Mouse (Mus musculus): Measurements from ENCODE around the gene Dchs2. TPM values are rescaled to one million over a fixed set of nuclear protein-coding genes. Genes with fewer than 3 reads are reported as not detected.

The Dchs2 gene
- polyA plus RNA-seq, 1 experiment from 2014 or later: 0.35 TPM

- no peak overlapping the region for H3K4me3 ChIP-seq (ENCODE audit: low read depth, low read length)
- H3K27ac ChIP-seq (replicated peaks): no peak overlapping the region
- no peak overlapping the region for H3K4me2 ChIP-seq (replicated peaks; ENCODE audit: low read depth)
- no peaks in the 10 kb centered on the region for H3K27me3 ChIP-seq (ENCODE audit: control insufficient read depth, insufficient read depth, low read length)
- DNase-seq (ENCODE audit: low spot score): no peak
- ATAC-seq (ENCODE audit: low FRiP score, low TSS enrichment): no peak
- H3K36me3 ChIP-seq (ENCODE audit: control insufficient read depth, insufficient read depth, low read length): no peaks in the 10 kb centered on the region
- WGBS: 65% methylated on average over 3 of the region's 3 CpGs
- no peak for TF ChIP-seq EP300 (optimal IDR thresholded peaks at IDR 0.05)
- no peak for TF ChIP-seq CTCF (IDR thresholded peaks at IDR 0.05; ENCODE audit: low read depth)
- H3K9me3 ChIP-seq (ENCODE audit: control insufficient read depth, low read length): no peaks in the 10 kb centered on the region
- H3K4me1 ChIP-seq (replicated peaks; ENCODE audit: control insufficient read depth, insufficient read depth): no peaks in the 10 kb centered on the region
- H3K9ac ChIP-seq (ENCODE audit: low read length): no peak overlapping the region
Measured at GRCm38 (mm10) chr3:83163676-83164075, 35.9 kb downstream of the Dchs2 start.

GRCm38 (mm10) chr3:83185527-83185926 is 57.8 kb downstream of the Dchs2 start:
- Histone ChIP-seq H3K4me1 (replicated peaks; ENCODE audit: control insufficient read depth, insufficient read depth) (no peaks in the 10 kb centered on the region), H3K4me3 (ENCODE audit: low read depth, low read length) (no peak overlapping the region), H3K9me3 (ENCODE audit: control insufficient read depth, low read length) (no peaks in the 10 kb centered on the region), H3K27ac (replicated peaks) (no peak overlapping the region), H3K4me2 (replicated peaks; ENCODE audit: low read depth) (no peak overlapping the region), H3K27me3 (ENCODE audit: control insufficient read depth, insufficient read depth, low read length) (no peaks in the 10 kb centered on the region), H3K36me3 (ENCODE audit: control insufficient read depth, insufficient read depth, low read length) (no peaks in the 10 kb centered on the region), H3K9ac (ENCODE audit: low read length) (no peak overlapping the region)
- 87% methylated on average over 5 of the region's 5 CpGs for WGBS
- TF ChIP-seq EP300 (optimal IDR thresholded peaks at IDR 0.05) (no peak), CTCF (IDR thresholded peaks at IDR 0.05; ENCODE audit: low read depth) (no peak)
- ATAC-seq (ENCODE audit: low FRiP score, low TSS enrichment): no peak
- no peak for DNase-seq (ENCODE audit: low spot score)

- no peak for ATAC-seq (ENCODE audit: low FRiP score, low TSS enrichment)
- H3K36me3 ChIP-seq (ENCODE audit: control insufficient read depth, insufficient read depth, low read length): no peaks in the 10 kb centered on the region
- no peak for DNase-seq (ENCODE audit: low spot score)
- H3K9ac ChIP-seq (ENCODE audit: low read length): no peak overlapping the region
- H3K4me1 ChIP-seq (replicated peaks; ENCODE audit: control insufficient read depth, insufficient read depth): no peaks in the 10 kb centered on the region
- WGBS: 87% methylated on average over 2 of the region's 2 CpGs
- no peak for TF ChIP-seq CTCF (IDR thresholded peaks at IDR 0.05; ENCODE audit: low read depth)
- no peak for TF ChIP-seq EP300 (optimal IDR thresholded peaks at IDR 0.05)
- H3K27ac ChIP-seq (replicated peaks): no peak overlapping the region
- H3K9me3 ChIP-seq (ENCODE audit: control insufficient read depth, low read length): no peaks in the 10 kb centered on the region
- no peak overlapping the region for H3K4me3 ChIP-seq (ENCODE audit: low read depth, low read length)
- H3K4me2 ChIP-seq (replicated peaks; ENCODE audit: low read depth): no peak overlapping the region
- H3K27me3 ChIP-seq (ENCODE audit: control insufficient read depth, insufficient read depth, low read length): no peaks in the 10 kb centered on the region
Measured at GRCm38 (mm10) chr3:83191271-83191670, 63.5 kb downstream of the Dchs2 start.

- H3K4me3 ChIP-seq (ENCODE audit: low read depth, low read length): no peak overlapping the region
- H3K9ac ChIP-seq (ENCODE audit: low read length): no peak overlapping the region
- ATAC-seq (ENCODE audit: low FRiP score, low TSS enrichment) (no peak), DNase-seq (ENCODE audit: low spot score) (no peak)
- H3K27ac ChIP-seq (replicated peaks): no peak overlapping the region
- no peaks in the 10 kb centered on the region for H3K36me3 ChIP-seq (ENCODE audit: control insufficient read depth, insufficient read depth, low read length)
- H3K4me1 ChIP-seq (replicated peaks; ENCODE audit: control insufficient read depth, insufficient read depth): no peaks in the 10 kb centered on the region
- no peak overlapping the region for H3K4me2 ChIP-seq (replicated peaks; ENCODE audit: low read depth)
- WGBS: 26% methylated on average over 1 of the region's 1 CpGs
- no peaks in the 10 kb centered on the region for H3K27me3 ChIP-seq (ENCODE audit: control insufficient read depth, insufficient read depth, low read length)
- no peak for TF ChIP-seq CTCF (IDR thresholded peaks at IDR 0.05; ENCODE audit: low read depth)
- no peak for TF ChIP-seq EP300 (optimal IDR thresholded peaks at IDR 0.05)
- H3K9me3 ChIP-seq (ENCODE audit: control insufficient read depth, low read length): no peaks in the 10 kb centered on the region
Measured at GRCm38 (mm10) chr3:83192401-83192800, 64.7 kb downstream of the Dchs2 start.

GRCm38 (mm10) chr3:83194911-83195310 is 67.2 kb downstream of the Dchs2 start:
- H3K27ac ChIP-seq (replicated peaks): no peak overlapping the region
- no peaks in the 10 kb centered on the region for H3K27me3 ChIP-seq (ENCODE audit: control insufficient read depth, insufficient read depth, low read length)
- no peaks in the 10 kb centered on the region for H3K9me3 ChIP-seq (ENCODE audit: control insufficient read depth, low read length)
- H3K9ac ChIP-seq (ENCODE audit: low read length): no peak overlapping the region
- ATAC-seq (ENCODE audit: low FRiP score, low TSS enrichment) (no peak), DNase-seq (ENCODE audit: low spot score) (no peak)
- no peaks in the 10 kb centered on the region for H3K4me1 ChIP-seq (replicated peaks; ENCODE audit: control insufficient read depth, insufficient read depth)
- TF ChIP-seq EP300 (optimal IDR thresholded peaks at IDR 0.05): no peak
- TF ChIP-seq CTCF (IDR thresholded peaks at IDR 0.05; ENCODE audit: low read depth): no peak
- 51% methylated on average over 5 of the region's 5 CpGs for WGBS
- H3K4me3 ChIP-seq (ENCODE audit: low read depth, low read length): no peak overlapping the region
- H3K4me2 ChIP-seq (replicated peaks; ENCODE audit: low read depth): no peak overlapping the region
- H3K36me3 ChIP-seq (ENCODE audit: control insufficient read depth, insufficient read depth, low read length): no peaks in the 10 kb centered on the region

- no peak overlapping the region for H3K4me2 ChIP-seq (replicated peaks; ENCODE audit: low read depth)
- 71% methylated on average over 4 of the region's 4 CpGs for WGBS
- TF ChIP-seq EP300 (optimal IDR thresholded peaks at IDR 0.05) (no peak), CTCF (IDR thresholded peaks at IDR 0.05; ENCODE audit: low read depth) (no peak)
Measured at GRCm38 (mm10) chr3:83201286-83201980, 73.7 kb downstream of the Dchs2 start.

More at GRCm38 (mm10) chr3:83201286-83201980, 73.7 kb downstream of the Dchs2 start:
- ATAC-seq (ENCODE audit: low FRiP score, low TSS enrichment) (no peak), DNase-seq (ENCODE audit: low spot score) (no peak)
- Histone ChIP-seq H3K9me3 (ENCODE audit: control insufficient read depth, low read length) (no peaks in the 10 kb centered on the region), H3K4me3 (ENCODE audit: low read depth, low read length) (no peak overlapping the region), H3K36me3 (ENCODE audit: control insufficient read depth, insufficient read depth, low read length) (no peaks in the 10 kb centered on the region), H3K27me3 (ENCODE audit: control insufficient read depth, insufficient read depth, low read length) (no peaks in the 10 kb centered on the region), H3K9ac (ENCODE audit: low read length) (no peak overlapping the region), H3K27ac (replicated peaks) (no peak overlapping the region), H3K4me1 (replicated peaks; ENCODE audit: control insufficient read depth, insufficient read depth) (no peaks in the 10 kb centered on the region)
